13 mouse cellular contexts compared by ENCODE assay signal in genomic region chr5:34593202-34593727, GRCm38 (mm10).
"Had no signal": no experiment of that assay in that cellular context is flagged by ENCODE, and none has a peak within 500 bp of the region (broad histone marks: within the 10 kb centered on the region; RNA-seq: fewer than 3 reads in every experiment).

No protein-coding gene starts in this region.

- H3K9ac ChIP-seq: liver, embryonic 13.5 days had no signal

- DNase-seq: kidney, adult 9 months; kidney, postnatal 14 days; kidney, postnatal 4 days; layer of hippocampus, adult 9-11 months; layer of hippocampus, postnatal 36 days; liver, embryonic 13.5 days; lung, adult 2 months; lung, postnatal 14 days; lung, postnatal 4 days; midbrain, embryonic 14.5 days; thymus, adult 18-20 months had no signal

- H3K4me3 ChIP-seq: layer of hippocampus, adult 2 months; left cerebral cortex, adult 2 months; liver, embryonic 13.5 days had no signal

- H3K9me3 ChIP-seq: liver, embryonic 13.5 days had no signal

- H3K27ac ChIP-seq: left cerebral cortex, adult 2 months; liver, embryonic 13.5 days had no signal
